Mouse (Mus musculus) lung, postnatal 36 days (tissue): ENCODE results near the gene Sertad3.

Experiments used
- DNase-seq: peaks from one replicate; pipeline ENCODE4 v3.0.0; 2022; ENCODE audit warnings: mixed read lengths

Gene Sertad3

GRCm38 (mm10) chr7:27473156-27473834 is at the start of gene Sertad3:
Sertad3 (plus strand) TSS chr7:27473768.
- peak; percentile 100 for DNase-seq

GRCm38 (mm10) chr7:27427387-27427786 is 46.2 kb upstream of the Sertad3 start:
- DNase-seq, result no peak

- no peak for DNase-seq
Observed at GRCm38 (mm10) chr7:27428002-27428401, 45.6 kb upstream of the Sertad3 start.

GRCm38 (mm10) chr7:27429135-27429534 is 44.4 kb upstream of the Sertad3 start:
- DNase-seq, result no peak

- DNase-seq, result peak; percentile 31
Observed at GRCm38 (mm10) chr7:27433349-27433748, 40.2 kb upstream of the Sertad3 start.

GRCm38 (mm10) chr7:27433794-27434193 is 39.8 kb upstream of the Sertad3 start:
- DNase-seq, result no peak

- DNase-seq, result peak; percentile 46
Observed at GRCm38 (mm10) chr7:27437544-27437943, 36.0 kb upstream of the Sertad3 start.

GRCm38 (mm10) chr7:27440014-27440413 is 33.6 kb upstream of the Sertad3 start:
- no peak for DNase-seq

- DNase-seq, result no peak
Observed at GRCm38 (mm10) chr7:27446051-27446450, 27.5 kb upstream of the Sertad3 start.

- DNase-seq, result peak; percentile 29
Observed at GRCm38 (mm10) chr7:27446521-27447418, 26.8 kb upstream of the Sertad3 start.

GRCm38 (mm10) chr7:27447419-27448286 is 25.9 kb upstream of the Sertad3 start, which contains the start of the genes Sptbn4 and Blvrb:
Sptbn4 (minus strand) TSS chr7:27447686.
Blvrb (plus strand) TSS chr7:27447978.
- DNase-seq, result peak; percentile 100

GRCm38 (mm10) chr7:27448421-27449206 is 25.0 kb upstream of the Sertad3 start:
- peak; percentile 22 for DNase-seq

GRCm38 (mm10) chr7:27449256-27449862 is 24.2 kb upstream of the Sertad3 start:
- peak; percentile 86 for DNase-seq

- no peak for DNase-seq
Observed at GRCm38 (mm10) chr7:27451359-27451758, 22.2 kb upstream of the Sertad3 start.

GRCm38 (mm10) chr7:27452206-27452770 is 21.3 kb upstream of the Sertad3 start:
- DNase-seq, result no peak

GRCm38 (mm10) chr7:27454461-27455121 is 19.0 kb upstream of the Sertad3 start:
- no peak for DNase-seq

- no peak for DNase-seq
Observed at GRCm38 (mm10) chr7:27455273-27455672, 18.3 kb upstream of the Sertad3 start.

- DNase-seq, result no peak
Observed at GRCm38 (mm10) chr7:27458614-27459013, 15.0 kb upstream of the Sertad3 start.

- no peak for DNase-seq
Observed at GRCm38 (mm10) chr7:27459640-27460039, 13.9 kb upstream of the Sertad3 start.

GRCm38 (mm10) chr7:27460477-27460876 is 13.1 kb upstream of the Sertad3 start:
- no peak for DNase-seq

- DNase-seq, result no peak
Observed at GRCm38 (mm10) chr7:27467648-27468047, 5.9 kb upstream of the Sertad3 start.
